Mouse (Mus musculus) hematopoietic stem cell, adult 5-6 weeks (primary cell): ENCODE results near the gene Tsc22d3. TPM values are rescaled to one million over a fixed set of nuclear protein-coding genes. Genes with fewer than 3 reads are reported as not detected.

Source experiments
- ATAC-seq, 2 experiments: fragments of 125-278 bp in 1 of 2; replicated peaks in 1 of 2; 2 replicates each; pipeline ENCODE4 v1.8.0; 2016 to 2017; ENCODE audit warnings: inconsistent platforms in 2 of 2, mild to moderate bottlenecking in 2 of 2, moderate number of reproducible peaks in 2 of 2, low read depth in 1 of 2, moderate TSS enrichment in 1 of 2; ENCODE audit not compliant: low FRiP score in 2 of 2, poor library complexity in 2 of 2, severe bottlenecking in 2 of 2, insufficient read depth in 1 of 2, low TSS enrichment in 1 of 2
- total RNA-seq: library from RNA; stranded (forward); fragments of 172-1452, 232-1000 nt; gene quantifications from 2 replicates; pipeline ENCODE4 v1.2.3, GENCODE M21; 2017

The Tsc22d3 gene
- total RNA-seq = 66.6 and 70.2 TPM in 2 replicates

GRCm38 (mm10) chrX:140600410-140601109 lies at the start of gene Tsc22d3:
Tsc22d3 (minus strand) TSS chrX:140600659.
- peak; percentile 84 to 86 for ATAC-seq

GRCm38 (mm10) chrX:140639592-140639991 lies 39.1 kb upstream of the Tsc22d3 start:
- ATAC-seq = no peak

GRCm38 (mm10) chrX:140638028-140638427 lies 37.6 kb upstream of the Tsc22d3 start:
- no peak for ATAC-seq

- ATAC-seq = no peak
Observed at GRCm38 (mm10) chrX:140624875-140625594, 24.6 kb upstream of the Tsc22d3 start.

- ATAC-seq = no peak
Observed at GRCm38 (mm10) chrX:140609938-140610337, 9.5 kb upstream of the Tsc22d3 start.

GRCm38 (mm10) chrX:140601884-140602283 lies 1.4 kb upstream of the Tsc22d3 start:
- ATAC-seq = no peak

GRCm38 (mm10) chrX:140601311-140601710 lies 852 bp upstream of the Tsc22d3 start:
- ATAC-seq = no peak; a peak in 1 of 4 replicates

- no peak for ATAC-seq
Observed at GRCm38 (mm10) chrX:140599561-140600409, 674 bp downstream of the Tsc22d3 start.

- peak; percentile 50 to 52; a peak in 3 of 4 replicates for ATAC-seq
Observed at GRCm38 (mm10) chrX:140598850-140599560, 1.5 kb downstream of the Tsc22d3 start.

GRCm38 (mm10) chrX:140598194-140598849 lies 2.1 kb downstream of the Tsc22d3 start:
- ATAC-seq = no peak

GRCm38 (mm10) chrX:140591176-140591575 lies 9.3 kb downstream of the Tsc22d3 start:
- ATAC-seq = no peak

- no peak for ATAC-seq
Observed at GRCm38 (mm10) chrX:140590142-140590541, 10.3 kb downstream of the Tsc22d3 start.

- ATAC-seq = no peak
Observed at GRCm38 (mm10) chrX:140589194-140589751, 11.2 kb downstream of the Tsc22d3 start.

GRCm38 (mm10) chrX:140588534-140588933 lies 11.9 kb downstream of the Tsc22d3 start:
- no peak for ATAC-seq

GRCm38 (mm10) chrX:140580416-140580815 lies 20.0 kb downstream of the Tsc22d3 start:
- no peak for ATAC-seq

- no peak for ATAC-seq
Observed at GRCm38 (mm10) chrX:140575636-140576035, 24.8 kb downstream of the Tsc22d3 start.

GRCm38 (mm10) chrX:140575200-140575599 lies 25.3 kb downstream of the Tsc22d3 start:
- no peak for ATAC-seq
